Mouse (Mus musculus) forebrain, postnatal 0 days (tissue): ENCODE data around the gene Slc13a3. TPM values are rescaled to one million over a fixed set of nuclear protein-coding genes. Genes with fewer than 3 reads are reported as not detected.
A peak's percentile ranks its signal among the peaks of the same experiment; 100 is the strongest.

Experiments
- ATAC-seq: fragments of 200-750 bp; cut with Nextera tagmentation; 2 replicates; pipeline ENCODE4 v1.8.0; 2017; ENCODE audit warnings: mild to moderate bottlenecking, moderate library complexity
- DNase-seq: peaks from one replicate; pipeline ENCODE4 v3.0.0-alpha.2; 2015
- H3K27ac ChIP-seq: fragments of 300-500 bp; sonication (generic); 2 replicates; pipeline ENCODE4 v1.5.1; 2014; ENCODE audit warnings: low read depth, mild to moderate bottlenecking, antibody characterized with exemption, low read length, moderate library complexity, mixed read lengths
- H3K27me3 ChIP-seq: fragments of 300-500 bp; sonication (generic); 2 replicates; pipeline ENCODE4 v1.6.1; 2014; ENCODE audit warnings: mild to moderate bottlenecking, low read length, mixed read lengths; ENCODE audit not compliant: insufficient read depth
- H3K36me3 ChIP-seq: fragments of 300-500 bp; sonication (generic); 2 replicates; pipeline ENCODE4 v1.6.1; 2014; ENCODE audit warnings: mild to moderate bottlenecking, moderate library complexity; ENCODE audit not compliant: insufficient read depth
- H3K4me1 ChIP-seq: fragments of 300-500 bp; sonication (generic); 2 replicates; pipeline ENCODE4 v1.6.1; 2014; ENCODE audit warnings: antibody characterized with exemption; ENCODE audit not compliant: insufficient read depth
- H3K4me2 ChIP-seq: fragments of 300-500 bp; sonication (generic); 2 replicates; pipeline ENCODE4 v1.6.1; 2014; ENCODE audit warnings: low read depth, mild to moderate bottlenecking, moderate library complexity
- H3K4me3 ChIP-seq: fragments of 300-500 bp; sonication (generic); 2 replicates; pipeline ENCODE4 v1.5.1; 2014; ENCODE audit warnings: low read depth, low read length, mixed read lengths
- H3K9ac ChIP-seq: fragments of 300-500 bp; sonication (generic); 2 replicates; pipeline ENCODE4 v1.6.1; 2014; ENCODE audit warnings: mild to moderate bottlenecking
- H3K9me3 ChIP-seq: fragments of 300-500 bp; sonication (generic); 2 replicates; pipeline ENCODE4 v1.6.1; 2016; ENCODE audit warnings: low read length
- CTCF ChIP-seq: sonication (generic); IDR thresholded peaks from 2 replicates; pipeline ENCODE4 v1.5.1; 2016; ENCODE audit warnings: antibody characterized with exemption, control low read depth, low read depth
- WGBS: fragments of 180-500 bp; shearing (Covaris S2); extraction: QIAGEN DNeasy Blood & Tissue Kit; methylation state at CpG from one replicate; pipeline ENCODE4 v1.1.7; 2014; 5-methylcytosine and 5-hydroxymethylcytosine counted together
- polyA plus RNA-seq: library from polyadenylated mRNA; unstranded; fragments of >200 nt; fragmentation: Nextera tagmentation; extraction: Ambion mirVana; gene quantifications from 2 replicates; pipeline ENCODE4 v1.2.1, GENCODE M21; 2015
- total RNA-seq: library from RNA; depleted of rRNA; stranded (reverse); fragments of >200 nt; gene quantifications from 2 replicates; pipeline ENCODE4 v1.2.3, GENCODE M21; 2014

Slc13a3 gene
- total and polyA plus RNA-seq, 2 experiments from 2014 or later = 18.0 to 24.3 TPM

GRCm38 (mm10) chr2:165509686-165510085, 36.7 kb upstream of the Slc13a3 start:
- no peak overlapping the region for H3K4me3 ChIP-seq
- WGBS = 79% methylated on average over 9 of the region's 9 CpGs
- H3K4me2 ChIP-seq = no peak overlapping the region
- no peaks in the 10 kb centered on the region for H3K9me3 ChIP-seq
- H3K27ac ChIP-seq = no peak overlapping the region
- ATAC-seq = no peak
- H3K4me1 ChIP-seq = no peaks in the 10 kb centered on the region
- no peak overlapping the region for H3K9ac ChIP-seq
- no peak for TF ChIP-seq CTCF
- H3K36me3 ChIP-seq = no peaks in the 10 kb centered on the region
- no peak for DNase-seq
- H3K27me3 ChIP-seq = no peaks in the 10 kb centered on the region

- Histone ChIP-seq H3K36me3 (no peaks in the 10 kb centered on the region), H3K4me3 (peak within 1 kb of the TSS; percentile 26), H3K27me3 (no peaks in the 10 kb centered on the region), H3K27ac (no peak within 1 kb of the TSS; the same call in 1 of the 2 replicates), H3K4me1 (no peaks in the 10 kb centered on the region), H3K9ac (peak within 1 kb of the TSS; percentile 31; the same call in 1 of the 2 replicates), H3K9me3 (no peaks in the 10 kb centered on the region), H3K4me2 (peak within 1 kb of the TSS; percentile 41)
- no peak for TF ChIP-seq CTCF
- 7% methylated on average over 30 of the region's 32 CpGs for WGBS
- peak; percentile 30 for DNase-seq
- ATAC-seq = peak; percentile 78
These were observed 30.5 kb upstream of the Slc13a3 start, which contains the start of gene Slc2a10 for GRCm38 (mm10) chr2:165503259-165504203. Slc2a10 (plus strand) TSS chr2:165503787.

DNA sequence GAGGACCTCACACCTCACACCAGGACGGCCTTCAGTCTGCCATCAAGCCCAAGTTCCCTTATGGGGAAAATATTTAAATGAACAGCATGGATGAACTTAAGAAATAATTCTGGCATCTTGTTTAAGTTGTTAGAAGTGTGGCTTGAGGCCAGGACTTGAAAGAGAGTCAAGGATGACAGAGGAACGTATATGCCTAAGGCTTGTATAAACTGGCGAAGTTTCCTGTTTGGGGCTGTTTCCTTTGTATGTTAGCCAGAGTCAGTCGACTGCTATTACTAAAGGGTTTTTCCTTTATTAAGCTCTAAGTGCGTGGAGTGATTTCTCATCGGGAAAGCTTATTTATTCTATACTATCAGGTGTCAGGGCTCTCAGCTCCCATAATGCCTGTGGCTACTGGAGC, 25.8 kb upstream of the Slc13a3 start:
- no peak overlapping the region for H3K4me3 ChIP-seq
- TF ChIP-seq CTCF = no peak
- no peak overlapping the region for H3K9ac ChIP-seq
- H3K36me3 ChIP-seq = no peaks in the 10 kb centered on the region
- no peak for DNase-seq
- H3K27ac ChIP-seq = no peak overlapping the region
- no peaks in the 10 kb centered on the region for H3K9me3 ChIP-seq
- no peak for ATAC-seq
- H3K4me1 ChIP-seq = no peaks in the 10 kb centered on the region; the same call in 1 of the 2 replicates
- H3K4me2 ChIP-seq = no peak overlapping the region
- 62% methylated on average over 6 of the region's 6 CpGs for WGBS
- H3K27me3 ChIP-seq = no peaks in the 10 kb centered on the region

DNA sequence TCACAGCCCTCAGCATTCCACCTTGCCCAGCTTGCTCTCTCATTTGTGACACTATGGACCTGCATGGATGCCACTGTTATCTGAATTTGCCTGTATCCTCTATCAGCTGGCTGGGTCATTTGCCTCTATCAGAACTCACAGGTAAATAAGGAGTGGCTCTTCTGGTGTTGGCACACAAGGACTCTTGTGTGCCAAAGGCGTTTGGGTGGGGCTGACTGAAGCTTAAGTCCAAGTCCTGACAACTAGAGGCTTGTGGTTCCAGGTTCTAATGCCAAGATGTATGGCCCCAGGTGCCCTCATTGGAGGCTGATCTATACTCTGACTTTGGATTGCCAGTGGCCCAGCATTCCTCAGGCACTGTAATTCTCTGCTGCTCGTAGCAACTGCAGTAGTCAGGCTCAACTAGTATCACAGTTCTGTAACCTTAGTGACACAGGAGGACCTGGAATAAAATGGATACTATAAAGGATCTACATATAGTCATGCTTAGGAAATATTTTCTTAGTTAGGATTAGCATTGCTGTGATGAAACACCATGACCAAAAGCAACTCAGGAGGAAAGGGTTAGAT, 24.8 kb upstream of the Slc13a3 start:
- H3K36me3 ChIP-seq = no peaks in the 10 kb centered on the region
- no peak overlapping the region for H3K27ac ChIP-seq
- no peak for TF ChIP-seq CTCF
- H3K9me3 ChIP-seq = no peaks in the 10 kb centered on the region
- no peak overlapping the region for H3K9ac ChIP-seq
- no peaks in the 10 kb centered on the region; the same call in 1 of the 2 replicates for H3K4me1 ChIP-seq
- 80% methylated on average over 2 of the region's 2 CpGs for WGBS
- ATAC-seq = no peak
- H3K4me2 ChIP-seq = no peak overlapping the region
- no peak overlapping the region for H3K4me3 ChIP-seq
- H3K27me3 ChIP-seq = no peaks in the 10 kb centered on the region
- DNase-seq = no peak

GRCm38 (mm10) chr2:165496251-165496650, 23.2 kb upstream of the Slc13a3 start:
- DNase-seq (peak; percentile 29), ATAC-seq (no peak)
- Histone ChIP-seq H3K36me3 (no peaks in the 10 kb centered on the region), H3K9ac (no peak overlapping the region), H3K4me1 (peaks cover 6% of the 10 kb centered on the region; the same call in 1 of the 2 replicates), H3K4me3 (no peak overlapping the region), H3K9me3 (no peaks in the 10 kb centered on the region), H3K27me3 (no peaks in the 10 kb centered on the region), H3K4me2 (no peak overlapping the region), H3K27ac (no peak overlapping the region)
- TF ChIP-seq CTCF = peak; percentile 51

DNA sequence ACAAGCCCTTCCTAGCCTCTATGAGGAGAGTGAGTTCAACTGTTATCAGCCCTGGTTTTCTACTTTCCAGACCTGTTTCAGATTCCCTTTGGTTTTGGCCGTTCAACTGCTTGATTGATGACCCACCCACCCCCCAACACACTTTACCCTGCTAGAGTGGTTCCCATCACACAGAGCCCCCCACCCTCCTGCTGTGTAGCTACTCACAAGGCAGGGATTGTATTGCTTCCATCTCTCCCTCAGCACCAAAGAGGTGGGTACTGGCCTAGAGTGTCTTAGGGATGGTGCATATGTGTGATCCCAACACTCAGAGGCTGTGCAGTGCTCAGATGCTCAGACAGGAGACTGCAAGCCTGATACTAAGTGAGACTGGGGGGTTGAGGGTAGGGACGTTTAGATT, 21.5 kb upstream of the Slc13a3 start:
- Histone ChIP-seq H3K4me1 (peaks cover 6% of the 10 kb centered on the region; the same call in 1 of the 2 replicates), H3K36me3 (peaks cover 13% of the 10 kb centered on the region), H3K9me3 (no peaks in the 10 kb centered on the region), H3K4me3 (no peak overlapping the region), H3K4me2 (no peak overlapping the region), H3K27me3 (no peaks in the 10 kb centered on the region), H3K27ac (peak overlapping the region; percentile 87), H3K9ac (no peak overlapping the region)
- ATAC-seq = no peak
- whole genome bisulfite sequencing = 33% methylated on average over 2 of the region's 2 CpGs
- no peak for TF ChIP-seq CTCF
- DNase-seq = no peak

DNA sequence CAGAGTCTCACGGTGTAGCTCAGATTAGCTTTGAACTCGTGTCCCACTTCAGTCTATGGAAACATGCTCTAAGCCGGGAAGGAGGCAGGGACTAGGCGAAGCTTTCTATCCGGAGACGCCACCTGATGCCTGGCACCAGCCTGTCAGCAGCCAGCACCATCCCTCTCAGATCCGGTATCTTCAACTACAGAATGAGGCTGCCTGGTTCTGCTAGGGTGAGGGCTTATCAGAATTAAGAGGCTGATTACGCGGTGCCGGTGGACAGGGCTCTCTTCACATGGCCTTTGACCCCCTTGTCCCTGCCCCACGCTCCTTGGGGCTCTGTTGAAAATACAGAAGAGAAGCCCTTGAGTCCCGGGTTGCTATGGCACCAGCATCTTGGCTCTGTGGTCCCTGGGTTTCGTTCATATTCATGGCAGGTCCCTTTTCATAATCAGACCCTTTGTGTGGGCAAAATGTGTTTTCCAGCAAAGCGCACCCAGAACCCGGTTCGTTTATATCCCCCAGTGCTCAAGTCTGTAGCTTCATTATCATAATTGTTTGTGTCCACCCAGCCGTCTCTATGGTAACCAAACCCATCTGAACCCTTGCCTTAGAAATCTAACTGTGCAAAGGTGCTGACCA, 20.7 kb upstream of the Slc13a3 start:
- Histone ChIP-seq H3K4me3 (peak overlapping the region; percentile 61), H3K27me3 (no peaks in the 10 kb centered on the region), H3K4me2 (peak overlapping the region; percentile 84), H3K4me1 (peaks cover 6% of the 10 kb centered on the region; the same call in 1 of the 2 replicates), H3K36me3 (peaks cover 18% of the 10 kb centered on the region), H3K9me3 (no peaks in the 10 kb centered on the region), H3K27ac (peak overlapping the region; percentile 87), H3K9ac (peak overlapping the region; percentile 73)
- no peak for TF ChIP-seq CTCF
- DNase-seq (peak; percentile 74), ATAC-seq (peak; percentile 62)
- 3% methylated on average over 17 of the region's 17 CpGs for WGBS
